Comparison of ENCODE assay signal across 23 mouse cellular contexts in genomic region chr3:29834884-29835283, GRCm38 (mm10).
A peak's percentile ranks its signal among the peaks of the same experiment; 100 is the strongest.
DNase-seq lines count a peak whose midpoint lies in the region; ATAC-seq and TF ChIP-seq lines count a peak whose summit lies in the region.
"Had no signal": no experiment of that assay in that cellular context is flagged by ENCODE, and none has a peak within 500 bp of the region (broad histone marks: within the 10 kb centered on the region; RNA-seq: fewer than 3 reads in every experiment).

No protein-coding gene starts in this region.

- no peak overlapping the region for H3K4me3 ChIP-seq in forebrain, postnatal 0 days (ENCODE audit: low read depth, low read length)
- H3K4me3 ChIP-seq in forebrain, embryonic 12.5 days (replicated peaks) = no peak overlapping the region
- H3K4me3 ChIP-seq in liver, postnatal 0 days (ENCODE audit: low read depth, low read length) = no peak overlapping the region
- H3K4me3 ChIP-seq: heart, embryonic 13.5 days; hindbrain, embryonic 13.5 days; left cerebral cortex, adult 2 months had no signal

- 28% methylated on average over 2 of the region's 2 CpGs for WGBS in forebrain, postnatal 0 days
- 50% methylated on average over 2 of the region's 2 CpGs for WGBS in forebrain, embryonic 12.5 days
- WGBS in liver, postnatal 0 days (ENCODE audit: insufficient replicate concordance) = 44% methylated on average over 2 of the region's 2 CpGs

- no peaks in the 10 kb centered on the region for H3K36me3 ChIP-seq in forebrain, postnatal 0 days (ENCODE audit: insufficient read depth)
- H3K36me3 ChIP-seq in forebrain, embryonic 12.5 days (replicated peaks) = no peaks in the 10 kb centered on the region
- no peaks in the 10 kb centered on the region for H3K36me3 ChIP-seq in liver, postnatal 0 days (replicated peaks; ENCODE audit: insufficient read depth, low read length)
- H3K36me3 ChIP-seq: heart, embryonic 13.5 days; hindbrain, embryonic 13.5 days had no signal

- H3K27ac ChIP-seq in forebrain, postnatal 0 days (ENCODE audit: low read depth, low read length) = no peak overlapping the region
- H3K27ac ChIP-seq in forebrain, embryonic 12.5 days = no peak overlapping the region
- H3K27ac ChIP-seq in liver, postnatal 0 days (ENCODE audit: low read depth) = no peak overlapping the region
- H3K27ac ChIP-seq: heart, embryonic 13.5 days; hindbrain, embryonic 13.5 days; kidney, postnatal 0 days; left cerebral cortex, adult 2 months; liver, embryonic 14.5 days; stomach, postnatal 0 days had no signal

- no peak for TF ChIP-seq EP300 in liver, postnatal 0 days (IDR thresholded peaks at IDR 0.05; ENCODE audit: low read depth)

- DNase-seq in forebrain, postnatal 0 days = peak; percentile 27
- peak; percentile 27 for DNase-seq in liver, postnatal 0 days
- DNase-seq in liver = no peak
- DNase-seq in right cerebral cortex, postnatal 10 days (ENCODE audit: low spot score in 2 of 2) = peak; percentile 25 to 29
- no peak for DNase-seq in right cerebral cortex, adult 2 months (ENCODE audit: low spot score in 2 of 2)
- no peak for DNase-seq in adrenal gland, postnatal 25 days
- DNase-seq: adrenal gland, adult 8-10 months; cerebellum, adult 9-10 months; gastrocnemius, postnatal 25 days; heart, adult 18-20 months; heart, postnatal 14 days; kidney, adult 2 months; layer of hippocampus, adult 9-11 months; right cerebral cortex, postnatal 14 days had no signal

- TF ChIP-seq CTCF in forebrain, postnatal 0 days (IDR thresholded peaks at IDR 0.05; ENCODE audit: low read depth) = no peak
- no peak for TF ChIP-seq CTCF in liver, postnatal 0 days (IDR thresholded peaks at IDR 0.05; ENCODE audit: low read depth)

- ATAC-seq in forebrain, postnatal 0 days = no peak
- no peak for ATAC-seq in forebrain, embryonic 12.5 days (ENCODE audit: low FRiP score)
- ATAC-seq in liver, postnatal 0 days = peak; percentile 72
- ATAC-seq: activated CD4-positive, CD25-positive, alpha-beta regulatory T cell, adult 4 months had no signal

- no peaks in the 10 kb centered on the region for H3K9me3 ChIP-seq in forebrain, postnatal 0 days (ENCODE audit: low read length)
- H3K9me3 ChIP-seq in forebrain, embryonic 12.5 days = no peaks in the 10 kb centered on the region
- H3K9me3 ChIP-seq in liver, postnatal 0 days (ENCODE audit: low read length) = no peaks in the 10 kb centered on the region
- H3K9me3 ChIP-seq: heart, embryonic 13.5 days; hindbrain, embryonic 13.5 days had no signal

- no peak overlapping the region for H3K9ac ChIP-seq in forebrain, postnatal 0 days
- H3K9ac ChIP-seq in forebrain, embryonic 12.5 days = no peak overlapping the region
- no peak overlapping the region for H3K9ac ChIP-seq in liver, postnatal 0 days (replicated peaks)
- H3K9ac ChIP-seq: heart, embryonic 13.5 days; hindbrain, embryonic 13.5 days; liver, embryonic 14.5 days had no signal

- no peaks in the 10 kb centered on the region for H3K4me1 ChIP-seq in forebrain, postnatal 0 days (ENCODE audit: insufficient read depth)
- H3K4me1 ChIP-seq in forebrain, embryonic 12.5 days = no peaks in the 10 kb centered on the region
- no peaks in the 10 kb centered on the region for H3K4me1 ChIP-seq in liver, postnatal 0 days (ENCODE audit: insufficient read depth)
- H3K4me1 ChIP-seq: heart, embryonic 13.5 days; hindbrain, embryonic 13.5 days had no signal

- no peak overlapping the region for H3K4me2 ChIP-seq in forebrain, postnatal 0 days (ENCODE audit: low read depth)
- H3K4me2 ChIP-seq in forebrain, embryonic 12.5 days = no peak overlapping the region
- no peak overlapping the region for H3K4me2 ChIP-seq in liver, postnatal 0 days (ENCODE audit: low read depth, low read length)
- H3K4me2 ChIP-seq: heart, embryonic 13.5 days; hindbrain, embryonic 13.5 days; midbrain, embryonic 11.5 days had no signal

- H3K27me3 ChIP-seq in forebrain, postnatal 0 days (ENCODE audit: insufficient read depth, low read length) = no peaks in the 10 kb centered on the region
- no peaks in the 10 kb centered on the region for H3K27me3 ChIP-seq in forebrain, embryonic 12.5 days
- no peaks in the 10 kb centered on the region for H3K27me3 ChIP-seq in liver, postnatal 0 days (ENCODE audit: insufficient read depth, low read length)
- H3K27me3 ChIP-seq: heart, embryonic 13.5 days; hindbrain, embryonic 13.5 days had no signal

Comparison
In these comparisons a context has a peak if more than half of its experiments do, and no peak if none do; other contexts are left out.
1. DNase-seq: peak in forebrain, postnatal 0 days (single experiment), liver, postnatal 0 days (single experiment) and right cerebral cortex, postnatal 10 days (2 of 2); none in liver (single experiment), right cerebral cortex, adult 2 months (0 of 2) and adrenal gland, postnatal 25 days (single experiment).